Mouse (Mus musculus) gastrocnemius, postnatal 4 days (tissue): ENCODE data around the gene Hivep2. TPM values are rescaled to one million over a fixed set of nuclear protein-coding genes. Genes with fewer than 3 reads are reported as not detected.

Source experiments
- total RNA-seq, 2 experiments: library from RNA; stranded (reverse); gene quantifications; 2 replicates each; pipeline ENCODE4 v1.2.3; 2021

The Hivep2 gene
- total RNA-seq, 2 experiments from 2014 or later: 58.4 to 64.3 TPM

Other genes starting within 250 kb of the Hivep2 start
- gene Aig1, start 97.1 kb upstream of the Hivep2 start, total RNA-seq: 10 to 100 TPM; 22.2 to 25.4 TPM